Mouse (Mus musculus): Measurements from ENCODE around the gene Pitpna.

DNA sequence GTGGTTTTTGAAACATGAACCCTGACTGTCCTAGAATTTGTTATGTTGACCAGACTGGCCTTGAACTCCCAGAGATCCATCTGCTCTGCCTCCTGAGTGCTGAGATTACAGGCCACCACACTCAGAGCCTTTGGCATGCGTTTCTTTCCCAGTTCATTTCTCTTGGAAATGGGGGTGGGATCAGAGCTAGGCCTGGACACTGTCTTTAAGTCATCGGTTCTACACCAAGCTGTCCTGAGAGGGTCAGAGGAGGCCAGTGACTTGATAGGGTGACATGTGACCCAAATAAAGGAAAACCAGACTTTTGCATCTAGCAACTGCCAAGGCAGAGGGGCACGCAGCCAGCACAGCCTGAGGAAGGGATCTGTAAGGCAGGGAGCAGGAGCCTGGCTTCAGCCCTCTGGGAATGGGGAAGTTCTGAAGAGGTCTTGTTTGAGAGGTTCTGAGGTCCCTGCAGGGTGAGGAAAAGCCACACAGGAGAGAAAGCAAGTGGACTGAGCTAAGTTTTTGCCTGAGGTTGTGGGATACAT, 8.9 kb downstream of the Pitpna start:
- TF ChIP-seq CTCF (IDR thresholded peaks at IDR 0.05 in 2 of 3, conservative IDR thresholded peaks at IDR 0.05 in 1 of 3; ENCODE audit: control insufficient read depth in 1 of 3, insufficient read depth in 1 of 3, low read depth in 2 of 3, low read length in 3 of 3, poor library complexity in 1 of 3, severe bottlenecking in 1 of 3) (no peak), USF1 (IDR thresholded peaks at IDR 0.05; ENCODE audit: low read depth, low read length) (no peak), HCFC1 (IDR thresholded peaks at IDR 0.05; ENCODE audit: low read depth, low read length) (no peak), POLR2A (IDR thresholded peaks at IDR 0.05; ENCODE audit: control insufficient read depth in 1 of 2, insufficient read depth in 1 of 2, low read depth in 1 of 2, low read length in 2 of 2, poor library complexity in 1 of 2) (no peak), RAD21 (IDR thresholded peaks at IDR 0.05; ENCODE audit: low read depth, low read length) (no peak), MAFK (IDR thresholded peaks at IDR 0.05; ENCODE audit: borderline replicate concordance, low read depth, low read length) (no peak)

Data from MEL (cell line).